Mouse (Mus musculus) heart, embryonic 16.5 days (tissue): Measurements from ENCODE around the gene Pcyt2. TPM values are rescaled to one million over a fixed set of nuclear protein-coding genes. Genes with fewer than 3 reads are reported as not detected.

Experiments used
- ATAC-seq: fragments of 200-750 bp; cut with Nextera tagmentation; replicated peaks from 2 replicates; pipeline ENCODE4 v1.8.0; 2017; ENCODE audit warnings: moderate number of reproducible peaks; ENCODE audit not compliant: insufficient read depth, low FRiP score; ENCODE audit errors: extremely low read depth
- H3K27ac ChIP-seq: fragments of 300-500 bp; sonication (generic); 2 replicates; pipeline ENCODE4 v1.5.1; 2014; ENCODE audit warnings: mild to moderate bottlenecking, low read length, control low read depth, moderate library complexity
- H3K27me3 ChIP-seq: fragments of 300-500 bp; sonication (generic); 2 replicates; pipeline ENCODE4 v1.6.1; 2014; ENCODE audit warnings: low read length, mixed read lengths; ENCODE audit not compliant: control insufficient read depth, insufficient read depth
- H3K36me3 ChIP-seq: fragments of 300-500 bp; sonication (generic); 2 replicates; pipeline ENCODE4 v1.6.1; 2014; ENCODE audit not compliant: control insufficient read depth, insufficient read depth
- H3K4me1 ChIP-seq: fragments of 300-500 bp; sonication (generic); 2 replicates; pipeline ENCODE4 v1.6.1; 2014; ENCODE audit warnings: low read length, mixed read lengths; ENCODE audit not compliant: control insufficient read depth, insufficient read depth
- H3K4me2 ChIP-seq: fragments of 300-500 bp; sonication (generic); 2 replicates; pipeline ENCODE4 v1.6.1; 2014; ENCODE audit warnings: low read depth, mild to moderate bottlenecking, control low read depth, low read length
- H3K4me3 ChIP-seq: fragments of 300-500 bp; sonication (generic); 2 replicates; pipeline ENCODE4 v1.5.1; 2014; ENCODE audit warnings: mild to moderate bottlenecking, control low read depth, low read length
- H3K9ac ChIP-seq: fragments of 300-500 bp; sonication (generic); 2 replicates; pipeline ENCODE4 v1.6.1; 2014; ENCODE audit warnings: low read length, control low read depth
- H3K9me3 ChIP-seq: fragments of 300-500 bp; sonication (generic); replicated peaks from 2 replicates; pipeline ENCODE4 v1.6.1; 2016; ENCODE audit warnings: low read length; ENCODE audit not compliant: control insufficient read depth
- WGBS: fragments of 180-500 bp; shearing (Covaris S2); extraction: QIAGEN DNeasy Blood & Tissue Kit; methylation state at CpG from one replicate; pipeline ENCODE4 v1.1.7; 2014; 5-methylcytosine and 5-hydroxymethylcytosine counted together
- polyA plus RNA-seq: library from polyadenylated mRNA; unstranded; fragments of >200 nt; fragmentation: Nextera tagmentation; extraction: Ambion mirVana; gene quantifications from 2 replicates; pipeline ENCODE4 v1.2.1, GENCODE M21; 2015

Gene Pcyt2
- polyA plus RNA-seq, 1 experiment from 2014 or later = 109 TPM

DNA sequence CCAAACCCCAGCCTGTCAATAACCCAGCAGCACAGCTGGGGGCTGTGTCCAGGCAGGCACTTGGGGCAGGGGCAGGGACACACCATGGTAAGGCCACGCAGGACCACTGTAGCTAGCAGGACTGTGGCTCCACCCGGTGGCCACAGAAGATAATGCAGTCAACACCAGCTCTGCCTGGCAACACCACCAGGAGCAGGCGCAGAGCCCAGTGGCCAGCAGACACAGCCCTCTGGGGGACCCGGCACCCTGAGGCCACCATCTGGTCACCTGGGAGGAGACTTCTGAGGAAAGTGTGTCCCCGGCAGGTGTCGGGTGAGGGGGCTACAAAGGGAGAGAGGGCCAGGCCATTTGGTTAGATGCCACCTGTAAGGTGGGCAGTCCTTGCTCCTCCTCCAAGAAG is 5.0 kb downstream of the Pcyt2 start:
- peaks cover 9% of the 10 kb centered on the region; the same call in 1 of the 2 replicates for H3K36me3 ChIP-seq
- H3K4me1 ChIP-seq = peaks cover 24% of the 10 kb centered on the region
- WGBS = 30% methylated on average over 6 of the region's 6 CpGs
- no peak overlapping the region for H3K4me3 ChIP-seq
- 0 out of 2 replicates have a peak, but pooled peaks have one; percentile 15 for ATAC-seq
- H3K4me2 ChIP-seq = no peak overlapping the region
- no peak overlapping the region for H3K9ac ChIP-seq
- no peaks in the 10 kb centered on the region for H3K9me3 ChIP-seq
- H3K27ac ChIP-seq = no peak overlapping the region
- no peaks in the 10 kb centered on the region for H3K27me3 ChIP-seq

GRCm38 (mm10) chr11:120610477-120611046 is 7.2 kb downstream of the Pcyt2 start:
- no peak for ATAC-seq
- Histone ChIP-seq H3K9me3 (no peaks in the 10 kb centered on the region), H3K27ac (no peak overlapping the region), H3K4me2 (no peak overlapping the region), H3K4me3 (no peak overlapping the region), H3K36me3 (peaks cover 9% of the 10 kb centered on the region; the same call in 1 of the 2 replicates), H3K4me1 (peaks cover 23% of the 10 kb centered on the region), H3K27me3 (no peaks in the 10 kb centered on the region), H3K9ac (no peak overlapping the region)
- WGBS = 76% methylated on average over 9 of the region's 9 CpGs

DNA sequence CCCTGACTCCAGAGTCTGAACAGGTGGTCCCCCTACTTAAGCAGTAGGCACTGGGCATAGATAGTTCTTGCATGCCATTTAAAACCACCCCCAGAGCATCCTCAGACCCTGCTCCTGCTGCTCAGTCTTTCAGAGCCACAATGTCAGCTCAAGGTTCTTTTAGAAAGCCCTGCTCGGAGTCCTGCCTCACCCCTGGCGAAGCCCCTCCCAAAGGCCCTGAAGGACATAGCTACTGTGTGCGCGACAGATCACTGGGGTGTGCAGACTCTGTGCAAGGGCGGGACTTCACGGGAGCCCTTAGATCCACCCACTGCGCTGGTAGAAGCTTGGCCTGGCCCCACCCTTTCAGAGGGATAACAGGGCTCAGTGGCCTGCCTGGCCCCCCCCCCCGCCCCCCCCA is 8.5 kb downstream of the Pcyt2 start:
- peak; percentile 76 for ATAC-seq
- H3K36me3 ChIP-seq = 0 out of 2 replicates have a peak, but pooled peaks cover 8% of the 10 kb centered on the region
- H3K9ac ChIP-seq = peak overlapping the region; percentile 68
- peaks cover 23% of the 10 kb centered on the region for H3K4me1 ChIP-seq
- no peaks in the 10 kb centered on the region for H3K9me3 ChIP-seq
- peak overlapping the region; percentile 71 for H3K27ac ChIP-seq
- peak overlapping the region; percentile 67 for H3K4me2 ChIP-seq
- H3K4me3 ChIP-seq = peak overlapping the region; percentile 45
- H3K27me3 ChIP-seq = no peaks in the 10 kb centered on the region
- 34% methylated on average over 8 of the region's 8 CpGs for WGBS

GRCm38 (mm10) chr11:120608241-120609034 is 9.3 kb downstream of the Pcyt2 start, which contains the start of gene Npb:
Gene Npb (plus strand): TSS chr11:120608477.
- no peaks in the 10 kb centered on the region for H3K9me3 ChIP-seq
- ATAC-seq = no peak; the same call in 1 of the 2 replicates
- no peaks in the 10 kb centered on the region for H3K27me3 ChIP-seq
- H3K36me3 ChIP-seq = peaks cover 14% of the 10 kb centered on the region
- H3K9ac ChIP-seq = peak within 1 kb of the TSS; percentile 68
- peaks cover 23% of the 10 kb centered on the region for H3K4me1 ChIP-seq
- peak within 1 kb of the TSS; percentile 71 for H3K27ac ChIP-seq
- H3K4me3 ChIP-seq = peak within 1 kb of the TSS; percentile 45
- H3K4me2 ChIP-seq = peak within 1 kb of the TSS; percentile 67
- 7% methylated on average over 45 of the region's 45 CpGs for WGBS

DNA sequence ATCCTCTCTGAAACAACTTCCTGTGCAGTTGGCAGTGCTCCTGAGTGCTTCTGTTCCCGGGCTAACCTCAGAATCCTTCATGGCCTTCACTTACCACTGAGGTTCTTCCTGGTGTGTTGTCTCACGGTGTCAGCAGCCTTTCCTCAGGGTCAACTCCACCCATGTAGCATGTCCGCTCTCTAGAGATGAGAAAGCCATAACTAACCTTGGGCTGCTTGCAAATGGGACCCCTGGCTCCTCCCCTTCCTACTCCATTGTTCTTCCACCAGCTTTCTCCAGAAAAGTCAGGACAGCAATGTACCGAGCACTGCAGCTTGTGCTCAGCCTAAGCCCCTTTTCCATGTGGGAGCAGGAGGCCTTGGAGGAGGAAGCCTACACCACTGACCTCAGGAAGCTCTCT is 11.0 kb downstream of the Pcyt2 start:
- H3K27ac ChIP-seq = no peak overlapping the region; the same call in 1 of the 2 replicates
- H3K4me3 ChIP-seq = no peak overlapping the region
- H3K27me3 ChIP-seq = no peaks in the 10 kb centered on the region
- peaks cover 19% of the 10 kb centered on the region for H3K36me3 ChIP-seq
- WGBS = 73% methylated on average over 4 of the region's 4 CpGs
- peaks cover 23% of the 10 kb centered on the region for H3K4me1 ChIP-seq
- no peak for ATAC-seq
- H3K9ac ChIP-seq = no peak overlapping the region
- H3K4me2 ChIP-seq = no peak overlapping the region
- H3K9me3 ChIP-seq = no peaks in the 10 kb centered on the region

- no peaks in the 10 kb centered on the region for H3K27me3 ChIP-seq
- H3K9me3 ChIP-seq = no peaks in the 10 kb centered on the region
- H3K4me2 ChIP-seq = no peak overlapping the region
- H3K4me1 ChIP-seq = peaks cover 23% of the 10 kb centered on the region
- no peak for ATAC-seq
- H3K4me3 ChIP-seq = no peak overlapping the region
- no peak overlapping the region for H3K27ac ChIP-seq
- WGBS = 86% methylated on average over 7 of the region's 7 CpGs
- no peak overlapping the region for H3K9ac ChIP-seq
- H3K36me3 ChIP-seq = peaks cover 24% of the 10 kb centered on the region
Observed at GRCm38 (mm10) chr11:120605667-120606066, 12.1 kb downstream of the Pcyt2 start.

DNA sequence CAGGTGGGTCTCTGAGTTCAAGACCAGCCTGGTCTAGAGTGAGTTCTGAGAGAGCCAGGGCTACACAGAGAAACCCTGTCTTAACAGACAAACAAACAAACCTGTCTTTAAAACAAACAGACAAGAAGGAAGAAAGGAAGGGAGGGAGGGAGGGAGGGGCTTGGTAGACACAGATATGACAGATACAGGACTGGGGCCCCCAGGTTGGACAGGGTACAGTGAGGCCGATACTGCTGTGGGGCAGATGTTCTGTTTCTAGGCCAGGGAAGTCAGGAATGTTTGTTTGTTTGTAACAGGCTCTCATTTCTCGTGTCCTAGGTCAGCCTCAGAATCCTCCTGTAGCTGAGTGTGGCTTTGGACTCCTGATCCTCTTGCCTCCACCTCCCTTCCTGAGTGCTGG is 14.2 kb downstream of the Pcyt2 start:
- Histone ChIP-seq H3K36me3 (peaks cover 21% of the 10 kb centered on the region), H3K9me3 (no peaks in the 10 kb centered on the region), H3K27ac (no peak overlapping the region), H3K9ac (no peak overlapping the region), H3K4me1 (peaks cover 18% of the 10 kb centered on the region), H3K4me3 (no peak overlapping the region), H3K27me3 (no peaks in the 10 kb centered on the region), H3K4me2 (no peak overlapping the region)
- WGBS = 80% methylated on average over 2 of the region's 2 CpGs
- no peak for ATAC-seq

GRCm38 (mm10) chr11:120600716-120601115 is 17.0 kb downstream of the Pcyt2 start:
- H3K27me3 ChIP-seq = no peaks in the 10 kb centered on the region
- no peak overlapping the region for H3K9ac ChIP-seq
- H3K9me3 ChIP-seq = no peaks in the 10 kb centered on the region
- WGBS = 85% methylated on average over 3 of the region's 3 CpGs
- no peak for ATAC-seq
- no peak overlapping the region for H3K4me2 ChIP-seq
- H3K4me1 ChIP-seq = peaks cover 17% of the 10 kb centered on the region
- H3K27ac ChIP-seq = no peak overlapping the region
- no peak overlapping the region for H3K4me3 ChIP-seq
- peaks cover 29% of the 10 kb centered on the region for H3K36me3 ChIP-seq

DNA sequence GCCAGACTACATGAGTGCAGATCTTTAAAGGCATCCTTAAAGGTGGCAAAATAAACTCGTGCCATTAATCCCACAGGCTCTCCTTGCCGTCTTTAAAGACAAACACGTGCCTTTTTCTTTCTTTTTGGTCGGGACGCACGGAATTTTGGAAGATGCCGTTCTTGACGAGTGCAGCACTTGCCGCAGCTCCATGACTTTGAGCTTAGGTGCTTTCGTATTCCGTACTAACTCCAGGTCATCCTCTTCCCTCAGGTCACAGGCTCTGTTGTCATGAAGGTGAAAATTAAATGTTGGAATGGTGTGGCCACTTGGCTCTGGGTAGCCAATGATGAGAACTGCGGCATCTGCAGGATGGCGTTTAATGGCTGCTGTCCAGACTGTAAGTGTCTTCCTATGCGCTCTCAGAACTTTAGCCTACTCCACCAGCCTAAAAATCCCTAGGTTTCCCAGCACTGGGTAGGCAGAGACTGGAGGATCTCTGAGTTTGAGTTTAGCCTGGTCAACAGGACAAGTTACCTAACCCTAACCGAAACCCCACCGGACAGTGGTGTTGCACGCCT is 18.7 kb downstream of the Pcyt2 start:
- Histone ChIP-seq H3K4me2 (peak overlapping the region; percentile 90), H3K27me3 (no peaks in the 10 kb centered on the region), H3K4me3 (peak overlapping the region; percentile 91), H3K27ac (peak overlapping the region; percentile 73; the same call in 1 of the 2 replicates), H3K4me1 (peaks cover 17% of the 10 kb centered on the region), H3K36me3 (peaks cover 39% of the 10 kb centered on the region), H3K9ac (peak overlapping the region; percentile 75), H3K9me3 (no peaks in the 10 kb centered on the region)
- ATAC-seq = no peak
- 47% methylated on average over 17 of the region's 17 CpGs for WGBS
